Mouse (Mus musculus): ENCODE measurements around the gene Cers2. TPM values are rescaled to one million over a fixed set of nuclear protein-coding genes. Genes with fewer than 3 reads are reported as not detected.

Cers2 gene
- 95.4 TPM for total RNA-seq (2023)

DNA sequence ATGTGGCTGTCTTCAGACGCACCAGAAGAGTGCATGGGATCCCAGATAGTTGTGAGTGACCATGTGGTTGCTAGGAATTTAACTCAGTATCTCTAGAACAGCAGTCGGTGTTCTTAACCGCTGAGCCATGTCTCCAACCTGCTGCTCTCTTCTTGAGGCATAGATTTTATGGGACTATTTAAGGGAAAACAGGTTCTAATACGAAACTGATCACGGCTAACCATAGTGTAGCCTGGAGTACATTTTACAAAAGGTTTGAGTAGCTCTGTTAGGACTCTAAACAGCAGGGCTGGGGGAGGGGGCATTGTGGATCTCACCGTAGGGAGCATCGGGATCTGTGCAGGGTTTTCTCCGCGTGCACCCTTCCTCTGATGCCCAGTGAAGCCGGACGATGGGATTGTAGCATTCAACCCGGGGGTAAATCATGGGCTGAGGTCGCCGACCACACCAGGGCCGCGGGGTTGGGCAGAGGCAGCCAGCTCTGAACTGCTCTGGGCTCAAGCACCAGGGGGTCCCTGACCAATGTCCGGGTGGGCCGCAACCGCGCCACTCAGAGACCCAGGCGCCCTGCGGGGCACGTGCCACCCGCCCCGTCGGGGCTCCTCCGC, at the start of gene Cers2:
Cers2 (plus strand) TSS at position 306 of the 608 bp plus-strand sequence.

DNA sequence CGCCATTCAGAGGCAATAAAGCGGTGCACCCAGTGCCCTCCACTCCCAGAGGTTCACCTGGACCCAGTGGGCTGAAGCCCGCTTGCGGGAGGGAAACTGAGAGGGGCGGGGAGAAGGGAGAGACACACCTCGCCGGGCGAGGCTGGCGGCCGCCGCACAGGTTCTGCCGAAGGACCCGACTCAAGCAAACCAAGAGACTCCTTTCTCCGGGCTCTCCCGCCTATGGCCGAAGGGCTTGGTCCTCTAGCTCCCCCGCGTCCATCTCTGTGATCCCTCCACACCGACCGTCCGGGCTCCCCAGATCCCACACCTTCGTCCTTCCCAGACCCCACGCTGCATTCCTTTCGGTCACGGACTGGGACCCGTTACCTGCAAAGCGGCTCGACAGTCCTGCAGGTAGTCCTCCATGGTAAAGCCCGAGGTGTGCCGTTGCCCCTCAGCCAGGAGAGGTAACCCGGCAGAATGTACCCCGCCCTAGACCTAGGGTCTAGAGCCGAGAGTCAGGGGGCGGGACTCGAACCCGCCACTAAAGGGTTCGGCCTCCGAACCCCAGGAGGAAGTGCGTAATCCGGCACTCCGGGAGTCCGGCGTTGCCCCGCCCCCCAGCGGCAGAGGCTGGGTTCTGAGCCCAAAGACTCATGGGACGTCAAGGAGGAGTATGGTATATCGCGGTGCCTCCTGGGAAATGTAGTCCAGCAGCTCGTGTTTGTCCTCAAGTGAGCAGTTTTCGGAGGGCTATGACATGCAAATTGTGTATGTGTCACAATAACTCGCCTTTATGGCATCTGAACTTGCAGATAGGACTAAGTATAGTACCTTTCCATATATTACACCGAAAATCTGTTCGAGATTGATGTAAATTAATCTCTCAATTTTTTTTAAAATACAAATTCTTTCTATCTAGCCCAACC, 33.1 kb upstream of the Cers2 start, which contains the start of the genes Mindy1 and Prune1:
Mindy1 (plus strand) TSS at position 130 of the 911 bp plus-strand sequence.
Prune1 (minus strand) TSS at position 861 of the 911 bp plus-strand sequence.

GRCm38 (mm10) chr3:95307100-95307499, 7.5 kb upstream of the Cers2 start, which contains the start of gene Anxa9:
Anxa9 (minus strand) TSS chr3:95307176.

DNA sequence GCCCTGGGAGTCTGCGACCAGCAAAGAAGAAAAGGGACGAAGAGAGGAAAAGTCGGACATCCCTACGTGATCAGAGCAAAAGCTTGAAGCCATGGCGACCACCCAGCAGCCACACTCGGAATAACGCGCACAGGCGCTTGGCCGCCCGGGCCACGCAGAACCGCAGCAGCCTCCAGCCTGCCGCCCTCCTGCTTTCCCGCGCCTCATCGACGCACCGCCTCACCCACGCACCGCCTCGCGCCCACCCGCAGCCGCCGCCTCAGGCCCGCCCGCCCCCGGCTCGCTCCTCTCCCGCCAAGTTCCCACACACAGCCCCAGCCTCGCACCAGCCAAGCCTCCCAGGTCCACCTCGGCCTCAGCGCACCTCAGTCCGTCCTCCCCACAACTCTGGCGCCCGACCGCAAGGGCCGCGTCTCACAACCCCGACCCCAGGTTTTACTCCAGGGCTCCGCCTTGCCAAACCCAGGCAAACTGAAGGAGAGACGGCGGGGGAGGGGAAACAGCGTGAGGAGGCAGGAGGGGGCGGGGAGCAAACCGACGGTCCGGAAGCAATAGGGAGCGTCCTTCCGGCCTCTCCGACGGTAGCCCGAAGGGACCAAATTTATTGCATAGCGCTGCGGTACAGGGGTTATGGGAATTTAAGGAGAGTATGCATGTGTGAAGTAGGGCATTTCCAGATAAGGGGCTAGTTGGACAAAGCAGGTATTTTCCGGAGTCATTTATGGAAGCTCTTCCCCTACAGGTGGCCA, 42.3 kb downstream of the Cers2 start, which contains the start of gene Setdb1:
Setdb1 (minus strand) TSS at position 502 of the 749 bp plus-strand sequence.

Other genes with a start within 250 kb of the Cers2 start
- gene Pip5k1a, start 207.9 kb upstream of the Cers2 start, total RNA-seq (2023), result 54.4 TPM
- gene Vps72, start 203.8 kb upstream of the Cers2 start, total RNA-seq (2023), result 48.9 TPM
- 2.5 TPM for gene Tmod4, start 190.3 kb upstream of the Cers2 start, total RNA-seq (2023)
- gene Scnm1, start 180.8 kb upstream of the Cers2 start, total RNA-seq (2023), result 99.1 TPM
- gene Lysmd1, start 180.7 kb upstream of the Cers2 start, total RNA-seq (2023), result 5.1 TPM
- gene Tnfaip8l2, start 172.4 kb upstream of the Cers2 start, total RNA-seq (2023), result 73.5 TPM
- 2.2 TPM for gene Sema6c, start 154.3 kb upstream of the Cers2 start, total RNA-seq (2023)
- gene Gabpb2, start 96.9 kb upstream of the Cers2 start, total RNA-seq (2023), result 79.5 TPM
- gene Cdc42se1, start 86.1 kb upstream of the Cers2 start, total RNA-seq (2023), result 223 TPM
- 15.7 TPM for gene Mllt11, start 82.6 kb upstream of the Cers2 start, total RNA-seq (2023)
- not detected for gene Gm128, start 73.2 kb upstream of the Cers2 start, total RNA-seq (2023)
- gene Bnipl, start 63.6 kb upstream of the Cers2 start, total RNA-seq (2023), result not detected
- gene Mindy1, start 33.4 kb upstream of the Cers2 start, total RNA-seq (2023), result 14.1 TPM
- gene Prune1, start 32.7 kb upstream of the Cers2 start, total RNA-seq (2023), result 8.6 TPM
- gene Anxa9, start 7.6 kb upstream of the Cers2 start, total RNA-seq (2023), result 0.31 TPM
- 36.6 TPM for gene Setdb1, start 42.4 kb downstream of the Cers2 start, total RNA-seq (2023)
- not detected for gene 4930558C23Rik, start 88.0 kb downstream of the Cers2 start, total RNA-seq (2023)
- 70.6 TPM for gene Arnt, start 119.6 kb downstream of the Cers2 start, total RNA-seq (2023)
- gene Ctsk, start 184.5 kb downstream of the Cers2 start, total RNA-seq (2023), result 1.9 TPM
- gene Ctss, start 212.0 kb downstream of the Cers2 start, total RNA-seq (2023), result 89.0 TPM
- gene Hormad1, start 244.9 kb downstream of the Cers2 start, total RNA-seq (2023), result not detected